In the genomic region with DNA sequence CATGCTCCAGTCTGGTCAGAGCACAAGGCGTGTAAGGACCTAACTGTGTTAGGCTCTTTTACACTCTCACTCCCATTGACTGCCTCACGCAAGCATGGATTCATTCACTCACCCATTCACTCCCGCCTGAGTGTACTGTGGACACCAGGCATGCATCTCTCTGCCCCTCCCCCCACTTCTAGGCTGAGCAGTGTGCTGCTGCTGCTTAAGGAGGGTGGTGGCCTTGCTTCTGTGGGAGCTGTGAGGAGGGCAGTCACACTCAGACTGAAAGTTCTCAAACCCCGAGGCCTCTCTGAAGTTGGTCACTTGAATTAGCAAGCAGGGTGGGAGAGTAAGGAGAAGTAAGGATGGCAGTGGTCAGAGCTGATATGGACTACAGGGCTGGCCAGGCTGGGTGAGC, we compare ENCODE assay signal across 19 mouse cellular contexts.
DNase-seq lines count a peak whose midpoint lies in the region; ATAC-seq lines count a peak whose summit lies in the region.
"Had no signal": no experiment of that assay in that cellular context is flagged by ENCODE, and none has a peak within 500 bp of the region (broad histone marks: within the 10 kb centered on the region; RNA-seq: fewer than 3 reads in every experiment).

No protein-coding gene starts in this region.

- 0 out of 2 replicates have a peak, but pooled peaks cover 2% of the 10 kb centered on the region for H3K4me1 ChIP-seq in hindbrain, embryonic 11.5 days (replicated peaks; ENCODE audit: control insufficient read depth, insufficient read depth, low read length)
- H3K4me1 ChIP-seq in hindbrain, embryonic 13.5 days (replicated peaks): peaks cover 34% of the 10 kb centered on the region
- peaks cover 71% of the 10 kb centered on the region for H3K4me1 ChIP-seq in brown adipose tissue, adult 24 weeks (ENCODE audit: control insufficient read depth, insufficient read depth, insufficient read length, low read length)

- no peaks in the 10 kb centered on the region for H3K27me3 ChIP-seq in hindbrain, embryonic 11.5 days (ENCODE audit: control insufficient read depth, insufficient read depth, low read length)
- H3K27me3 ChIP-seq in hindbrain, embryonic 13.5 days: no peaks in the 10 kb centered on the region
- H3K27me3 ChIP-seq: lung, embryonic 15.5 days had no signal

- H3K4me2 ChIP-seq in hindbrain, embryonic 11.5 days (replicated peaks; ENCODE audit: low read depth, low read length): no peak overlapping the region
- H3K4me2 ChIP-seq in hindbrain, embryonic 13.5 days: no peak overlapping the region
- H3K4me2 ChIP-seq: lung, embryonic 15.5 days had no signal

- WGBS in hindbrain, embryonic 11.5 days: 50% methylated on average over 4 of the region's 4 CpGs
- 55% methylated on average over 4 of the region's 4 CpGs for WGBS in hindbrain, embryonic 13.5 days

- H3K36me3 ChIP-seq in hindbrain, embryonic 11.5 days (ENCODE audit: control insufficient read depth, insufficient read depth, low read length): no peaks in the 10 kb centered on the region
- no peaks in the 10 kb centered on the region for H3K36me3 ChIP-seq in hindbrain, embryonic 13.5 days
- H3K36me3 ChIP-seq: lung, embryonic 15.5 days; midbrain, embryonic 10.5 days had no signal

- no peak overlapping the region for H3K4me3 ChIP-seq in hindbrain, embryonic 11.5 days (ENCODE audit: low read depth, low read length)
- H3K4me3 ChIP-seq in hindbrain, embryonic 13.5 days: no peak overlapping the region
- no peak overlapping the region for H3K4me3 ChIP-seq in brown adipose tissue, adult 24 weeks (ENCODE audit: insufficient read depth, low read depth, low read length)
- H3K4me3 ChIP-seq: lung, embryonic 15.5 days; midbrain, embryonic 10.5 days; myocyte had no signal

- no peak overlapping the region for H3K27ac ChIP-seq in hindbrain, embryonic 11.5 days (ENCODE audit: low read depth, low read length)
- H3K27ac ChIP-seq in hindbrain, embryonic 13.5 days: no peak overlapping the region
- H3K27ac ChIP-seq in brown adipose tissue, adult 24 weeks (replicated peaks; ENCODE audit: low read depth, low read length): peak overlapping the region; percentile 87
- H3K27ac ChIP-seq: lung, embryonic 15.5 days; midbrain, embryonic 10.5 days had no signal

- no peak overlapping the region for H3K9ac ChIP-seq in hindbrain, embryonic 11.5 days (ENCODE audit: low read depth, low read length)
- no peak overlapping the region for H3K9ac ChIP-seq in hindbrain, embryonic 13.5 days
- H3K9ac ChIP-seq: lung, embryonic 15.5 days had no signal

- H3K9me3 ChIP-seq in hindbrain, embryonic 11.5 days (ENCODE audit: control insufficient read depth, low read length): no peaks in the 10 kb centered on the region
- no peaks in the 10 kb centered on the region for H3K9me3 ChIP-seq in hindbrain, embryonic 13.5 days
- H3K9me3 ChIP-seq: lung, embryonic 15.5 days; midbrain, embryonic 10.5 days had no signal

- ATAC-seq in hindbrain, embryonic 11.5 days (ENCODE audit: low FRiP score): no peak
- ATAC-seq in hindbrain, embryonic 13.5 days (ENCODE audit: low FRiP score): no peak
- ATAC-seq in megakaryocyte-erythroid progenitor cell, adult 5-6 weeks (replicated peaks; ENCODE audit: low FRiP score, low TSS enrichment, poor library complexity, severe bottlenecking): 0 out of 2 replicates have a peak, but pooled peaks have one; percentile 10

- intact Hi-C loops in left cerebral cortex, postnatal 10 days (cut with DNase I): no loop called here

- peak; percentile 13 to 26 for DNase-seq in cerebellum, postnatal 14 days
- DNase-seq in cerebellum, postnatal 36 days: no peak
- peak; percentile 20 for DNase-seq in hindbrain, embryonic 11.5 days (ENCODE audit: low spot score)
- no peak for DNase-seq in adrenal gland, adult 2 months
- DNase-seq in left cerebral cortex, postnatal 10 days (ENCODE audit: extremely low spot score in 1 of 2, low spot score in 2 of 2): no peak
- DNase-seq: adrenal gland, postnatal 25 days; heart, adult 18-20 months; heart, postnatal 4 days; kidney, adult 11 months; kidney, postnatal 4 days; layer of hippocampus, postnatal 36 days; right cerebral cortex, postnatal 25 days; thymus, adult 2 months had no signal

Comparison
In these comparisons a context has a peak if more than half of its experiments do, and no peak if none do; other contexts are left out.
1. DNase-seq: peak in cerebellum, postnatal 14 days (2 of 2) and hindbrain, embryonic 11.5 days (single experiment); none in cerebellum, postnatal 36 days (0 of 2), adrenal gland, adult 2 months (single experiment) and left cerebral cortex, postnatal 10 days (0 of 2).